Mouse (Mus musculus): Measurements from ENCODE around the gene Cox15.

Cox15 gene

DNA sequence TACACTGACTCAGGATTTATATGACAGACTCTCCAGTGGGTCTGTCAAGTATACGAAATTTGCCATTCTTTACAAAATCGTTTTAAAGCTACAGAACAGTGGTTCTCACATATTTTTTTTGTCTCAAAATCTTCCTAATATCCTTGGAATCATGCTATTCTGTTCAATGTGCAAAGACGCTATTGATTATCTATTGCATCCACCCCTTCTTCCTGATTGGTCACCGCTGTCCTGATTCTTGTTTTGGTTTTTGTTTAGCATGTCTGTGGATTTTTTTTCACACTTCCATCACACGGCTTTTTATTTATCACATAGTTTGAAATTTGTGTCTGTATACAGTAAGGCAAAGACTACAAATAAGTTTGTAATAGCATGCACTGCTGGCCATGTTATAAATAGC, 13.7 kb upstream of the Cox15 start:
- in situ Hi-C loops (cut with MboI; ENCODE audit: unreplicated experiment in 2 of 2) = loop anchor here in 1 of 2 experiments (25.0 kb wide), 1 partner anchor 979 kb away; the partner anchor contains the start of gene Hps1

DNA sequence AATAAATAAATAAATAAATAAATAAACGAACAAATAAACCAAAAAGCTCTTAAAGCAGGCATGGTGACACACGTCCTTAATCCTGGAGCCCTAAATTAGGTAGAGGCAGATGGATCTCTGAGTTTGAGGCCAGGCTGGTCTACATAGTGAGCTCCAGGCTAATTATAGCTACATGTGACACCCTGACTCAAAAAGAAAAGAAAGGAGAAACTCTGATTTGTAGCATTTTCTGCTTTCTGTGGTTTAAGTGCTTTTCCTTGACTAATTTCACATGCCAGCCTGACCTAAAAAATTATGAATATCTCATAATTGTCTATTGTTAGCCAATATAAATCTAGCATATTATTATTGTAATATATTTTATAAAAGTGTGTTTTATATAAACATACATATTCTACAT, 9.6 kb upstream of the Cox15 start:
- in situ Hi-C loops (cut with MboI; ENCODE audit: unreplicated experiment in 2 of 2) = loop anchor here (5.0 to 25.0 kb wide), 2 partner anchors 135 to 975 kb away; partner anchors contain the start of gene Hps1 (in 1 of the 2)

DNA sequence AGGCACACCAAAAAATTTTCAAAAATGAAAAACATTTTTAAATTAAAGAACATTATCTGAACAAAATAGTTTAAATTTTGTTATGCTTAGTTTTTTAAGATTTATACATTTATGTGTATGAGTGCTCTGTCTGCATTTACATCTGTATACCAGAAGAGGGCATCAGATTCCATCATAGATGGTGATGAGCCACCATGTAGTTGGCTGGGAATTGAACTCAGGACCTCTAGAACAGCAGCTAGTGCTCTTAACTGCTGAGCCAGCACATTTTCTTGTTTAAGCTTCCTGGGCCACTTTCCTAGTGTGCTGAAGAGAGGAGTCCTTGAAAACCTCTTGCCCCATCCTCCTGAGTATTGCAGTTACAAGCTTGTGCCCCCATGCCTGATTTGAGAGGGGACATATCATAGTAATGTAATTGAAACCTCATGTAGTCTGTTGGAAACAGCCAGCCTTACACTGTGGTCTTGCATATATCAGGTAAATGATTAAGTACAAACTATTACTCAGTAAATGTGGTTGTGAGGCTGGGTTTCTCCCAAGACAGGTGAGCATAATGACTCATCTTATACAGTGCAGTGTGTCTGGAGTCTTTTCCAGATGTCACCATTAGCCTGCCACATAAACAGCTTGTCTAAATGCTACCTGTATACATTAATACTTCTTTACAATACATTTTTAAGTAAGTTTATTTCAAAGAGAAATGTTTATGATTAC, 8.9 kb upstream of the Cox15 start:
- in situ Hi-C loops (cut with MboI; ENCODE audit: unreplicated experiment in 2 of 2) = loop anchor here (5.0 to 25.0 kb wide), 2 partner anchors 134 to 974 kb away; partner anchors contain the start of gene Hps1 (in 1 of the 2)

DNA sequence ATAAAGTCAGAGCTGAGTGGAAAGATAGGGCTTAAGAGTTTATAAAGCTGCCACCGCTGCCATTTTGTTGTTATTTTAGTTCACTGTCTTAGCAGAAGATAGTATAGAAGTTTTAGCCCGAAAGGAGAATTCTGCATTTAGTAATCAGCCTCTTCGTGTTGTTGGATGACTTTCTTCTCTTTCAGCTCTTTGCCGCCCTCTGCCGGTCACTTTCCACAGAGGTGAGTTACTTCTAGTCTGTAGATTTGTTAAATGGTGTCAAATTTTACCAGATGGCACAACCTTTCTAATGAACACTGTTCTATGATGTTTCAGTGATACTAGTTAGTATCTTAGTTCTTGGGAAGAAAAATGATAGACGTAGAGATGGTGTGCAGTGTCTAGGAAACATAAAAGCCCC, 7.7 kb upstream of the Cox15 start:
- in situ Hi-C loops (cut with MboI; ENCODE audit: unreplicated experiment in 2 of 2) = loop anchor here (5.0 to 25.0 kb wide), 2 partner anchors 133 to 973 kb away; partner anchors contain the start of gene Hps1 (in 1 of the 2)

DNA sequence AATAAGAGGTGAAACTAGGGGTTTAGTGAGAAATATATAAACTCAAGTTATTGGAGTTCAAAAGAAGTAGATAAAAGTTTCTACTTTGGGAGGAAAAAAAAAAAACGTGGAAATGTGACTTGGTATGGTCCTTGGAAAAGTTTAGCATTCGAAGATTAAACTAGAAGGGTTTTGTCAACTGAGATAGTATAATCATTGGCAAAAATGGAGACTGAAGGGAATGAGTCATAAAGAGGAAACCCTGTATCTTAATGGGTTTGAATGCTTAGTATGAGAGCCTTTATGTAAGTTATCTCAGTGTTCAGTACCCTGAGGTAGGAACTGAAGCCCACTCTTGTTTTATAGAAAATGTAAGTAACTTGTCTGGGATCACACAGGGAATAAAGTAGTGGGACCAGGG, 2.1 kb upstream of the Cox15 start:
- in situ Hi-C loops (cut with MboI; ENCODE audit: unreplicated experiment in 2 of 2) = loop anchor here (5.0 to 25.0 kb wide), 6 partner anchors 43 to 968 kb away; partner anchors contain the start of genes Got1 (in 2 of the 2) and Hps1 (in 1 of the 2)

DNA sequence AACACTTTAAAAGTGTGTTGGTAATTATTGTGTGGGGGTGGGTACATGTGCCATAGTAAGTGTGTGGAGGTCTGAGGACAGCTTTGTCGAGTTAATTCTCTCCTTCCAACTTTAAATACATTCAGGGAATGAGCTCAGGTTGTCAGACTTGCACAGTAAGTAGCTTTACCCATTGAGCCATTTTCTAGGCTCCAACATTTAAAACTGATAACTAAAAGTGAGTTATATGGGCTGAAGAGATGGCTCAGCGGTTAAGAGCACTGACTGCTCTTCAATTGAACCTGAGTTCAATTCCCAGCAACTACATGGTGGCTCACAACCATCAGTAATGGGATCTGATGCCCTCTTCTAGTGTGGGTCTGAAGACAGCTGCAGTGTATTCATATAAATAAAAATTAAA, 1.4 kb upstream of the Cox15 start:
- in situ Hi-C loops (cut with MboI; ENCODE audit: unreplicated experiment in 2 of 2) = loop anchor here (5.0 to 25.0 kb wide), 6 partner anchors 42 to 967 kb away; partner anchors contain the start of genes Got1 (in 2 of the 2) and Hps1 (in 1 of the 2)

DNA sequence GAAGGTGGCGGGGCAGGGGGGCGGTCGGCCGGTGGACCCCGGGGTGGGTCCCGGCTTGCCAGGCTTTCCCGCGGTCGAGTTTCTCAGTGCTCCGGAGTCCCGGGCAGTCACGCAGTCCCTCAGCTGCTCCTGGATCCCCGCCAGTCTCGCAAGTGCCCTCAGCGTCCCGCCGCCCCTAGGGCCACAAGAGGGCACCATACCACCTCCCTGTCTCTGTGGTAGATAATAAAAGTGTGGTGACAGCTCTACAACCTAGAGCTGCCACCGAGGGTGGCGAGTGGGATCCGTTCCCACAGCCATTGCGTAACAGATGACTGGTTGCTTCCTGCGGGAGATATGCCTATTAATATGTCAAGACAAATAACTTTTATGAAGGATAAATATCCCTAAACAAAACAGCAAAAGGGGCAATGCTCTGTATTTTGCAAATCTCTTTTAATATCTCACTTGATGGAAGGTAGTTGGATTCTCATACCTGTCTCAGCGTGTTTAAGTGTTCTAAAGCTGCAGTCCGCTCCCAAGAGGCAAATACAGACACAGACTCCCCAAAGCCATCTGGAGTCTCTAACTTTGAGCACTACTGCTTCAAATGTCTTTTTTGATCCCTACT, 531 bp upstream of the Cox15 start:
- in situ Hi-C loops (cut with MboI; ENCODE audit: unreplicated experiment in 2 of 2) = loop anchor here (5.0 to 25.0 kb wide), 6 partner anchors 41 to 966 kb away; partner anchors contain the start of genes Got1 (in 2 of the 2) and Hps1 (in 1 of the 2)

DNA sequence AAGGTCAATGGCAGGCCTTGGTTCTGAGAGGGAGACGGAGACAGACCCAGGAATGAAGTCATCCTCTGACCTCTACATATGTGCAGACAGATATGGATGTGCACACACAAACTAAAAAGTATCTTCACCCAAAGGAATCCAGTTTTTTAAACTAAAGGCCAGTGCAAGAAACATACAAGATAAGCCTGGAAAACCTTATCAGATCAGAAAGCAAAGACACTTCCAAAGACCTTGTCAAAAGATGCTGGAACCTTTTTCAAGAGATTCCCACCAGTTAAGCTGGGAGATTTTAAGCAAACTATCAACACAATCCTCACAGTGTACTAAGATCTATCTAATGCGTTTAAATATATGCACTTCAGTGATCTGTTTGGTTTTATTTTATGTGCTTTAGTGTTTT, 2.8 kb downstream of the Cox15 start:
- in situ Hi-C loops (cut with MboI; ENCODE audit: unreplicated experiment in 2 of 2) = loop anchor here (5.0 to 25.0 kb wide), 6 partner anchors 38 to 963 kb away; partner anchors contain the start of genes Got1 (in 2 of the 2) and Hps1 (in 1 of the 2)

DNA sequence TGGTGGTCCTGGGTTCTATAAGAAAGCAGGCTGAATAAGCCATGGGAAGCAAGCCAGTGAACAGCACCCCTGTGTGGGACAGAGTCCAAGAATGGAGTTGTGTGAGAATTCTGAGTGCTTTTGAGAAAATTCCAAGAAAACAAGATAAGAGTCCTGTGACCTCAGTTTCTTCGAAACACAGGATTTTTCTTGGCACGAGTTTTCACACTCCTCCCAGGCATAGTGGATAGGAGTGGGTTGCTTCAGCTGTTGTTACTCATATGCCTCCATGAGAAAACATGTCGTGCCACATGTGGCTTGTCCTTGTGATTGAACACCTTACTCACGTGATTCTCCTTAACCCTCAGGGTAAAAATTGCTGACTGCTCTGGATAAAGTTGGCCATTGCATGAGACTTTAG, 4.9 kb downstream of the Cox15 start:
- in situ Hi-C loops (cut with MboI; ENCODE audit: unreplicated experiment in 2 of 2) = no loop called here

DNA sequence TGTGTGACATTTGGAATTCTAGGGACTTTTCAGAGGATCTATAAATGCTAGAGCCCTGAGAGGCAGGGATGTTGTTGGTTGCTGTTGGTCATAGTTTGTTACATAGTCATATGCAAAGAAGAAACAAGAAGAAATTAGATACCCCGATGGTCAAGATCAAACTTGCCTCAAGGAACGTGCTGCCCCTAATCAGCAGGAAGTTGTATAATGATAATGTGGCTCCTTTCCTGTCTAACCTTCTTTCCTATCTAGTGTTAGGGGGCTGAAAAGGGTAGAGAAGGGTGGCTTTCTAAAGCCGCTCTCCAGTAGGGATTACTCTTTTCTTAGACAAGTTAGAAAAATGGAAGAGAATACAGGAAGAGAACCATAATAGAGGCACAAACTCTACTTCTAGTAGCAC, 7.1 kb downstream of the Cox15 start:
- in situ Hi-C loops (cut with MboI; ENCODE audit: unreplicated experiment in 2 of 2) = no loop called here

DNA sequence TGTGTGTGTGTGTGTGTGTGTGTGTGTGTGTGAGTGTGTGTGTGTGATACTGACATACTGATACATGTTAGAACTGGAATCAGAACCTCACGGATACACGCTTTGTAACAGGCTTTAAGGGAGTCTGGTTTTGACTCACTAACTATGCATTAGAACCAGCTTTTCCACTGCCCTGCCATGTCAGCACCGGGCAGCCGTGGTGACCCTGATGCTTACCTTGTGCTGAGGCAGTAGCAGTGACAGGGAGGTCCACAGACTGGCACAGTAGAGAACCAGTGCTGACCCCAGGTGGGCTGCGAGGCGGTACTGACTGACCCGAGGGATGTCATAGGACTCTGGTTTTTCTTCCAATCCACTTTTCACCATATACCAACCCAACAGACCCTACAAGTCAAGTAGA, 9.4 kb downstream of the Cox15 start:
- in situ Hi-C loops (cut with MboI; ENCODE audit: unreplicated experiment in 2 of 2) = no loop called here

DNA sequence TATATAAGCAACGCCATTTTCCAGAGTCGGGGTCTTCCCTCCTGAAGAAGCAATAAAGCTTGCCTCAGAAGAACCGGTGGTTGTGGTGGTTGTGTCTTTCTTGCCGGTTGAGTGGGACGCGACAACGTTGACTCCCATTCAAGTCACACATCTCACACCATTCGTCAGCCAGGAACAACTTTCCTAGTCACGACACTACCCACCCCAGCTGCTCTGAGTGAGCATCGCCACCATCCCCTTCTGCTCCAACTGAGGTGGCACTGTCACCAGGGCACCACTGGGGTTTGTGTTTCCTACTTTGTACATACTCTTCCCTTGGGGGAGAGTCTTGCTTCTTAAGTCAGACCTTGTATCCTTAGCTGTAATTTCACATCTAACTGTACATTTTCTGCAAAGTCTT, 14.4 kb downstream of the Cox15 start:
- in situ Hi-C loops (cut with MboI; ENCODE audit: unreplicated experiment in 2 of 2) = no loop called here

DNA sequence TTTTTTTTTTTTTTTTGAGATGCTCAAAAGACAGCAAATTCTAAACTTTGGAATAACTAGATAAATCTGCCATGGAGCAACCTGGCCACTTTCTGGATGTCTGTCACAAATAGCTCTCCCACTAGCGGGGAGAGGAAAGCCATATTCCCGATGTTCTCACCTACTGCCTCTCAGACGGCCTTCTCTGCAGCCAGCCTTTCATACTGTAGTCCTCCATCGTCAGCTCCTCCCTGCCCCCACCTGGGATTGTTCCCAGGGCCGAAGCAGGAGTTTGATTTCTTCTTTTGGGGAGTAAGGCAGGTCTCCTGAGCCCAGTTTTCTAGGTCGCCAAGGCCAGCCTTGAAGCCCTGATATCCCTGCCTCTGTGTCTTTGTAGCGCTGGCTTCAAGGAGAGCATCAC, 21.6 kb downstream of the Cox15 start:
- in situ Hi-C loops (cut with MboI; ENCODE audit: unreplicated experiment in 2 of 2) = no loop called here

DNA sequence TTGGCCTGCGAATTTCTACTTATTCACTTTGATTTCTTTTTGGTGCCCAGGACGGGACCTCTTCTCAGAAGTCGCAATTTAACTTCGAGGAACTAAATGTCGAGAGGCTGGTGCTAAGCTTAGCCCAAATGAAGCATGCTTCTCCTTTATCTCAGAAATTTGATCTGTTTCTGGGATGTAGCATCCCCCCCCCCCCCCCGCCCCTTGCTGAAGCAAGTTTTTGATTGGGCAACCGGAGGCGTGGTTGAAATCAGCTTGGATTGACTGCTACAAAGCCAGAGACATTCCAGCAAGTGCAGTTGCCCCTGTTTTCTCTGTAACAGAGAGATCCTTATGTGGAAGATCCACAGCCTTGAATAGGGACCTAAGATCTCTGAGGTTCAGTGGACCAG, 22.8 kb downstream of the Cox15 start:
- in situ Hi-C loops (cut with MboI; ENCODE audit: unreplicated experiment in 2 of 2) = no loop called here

DNA sequence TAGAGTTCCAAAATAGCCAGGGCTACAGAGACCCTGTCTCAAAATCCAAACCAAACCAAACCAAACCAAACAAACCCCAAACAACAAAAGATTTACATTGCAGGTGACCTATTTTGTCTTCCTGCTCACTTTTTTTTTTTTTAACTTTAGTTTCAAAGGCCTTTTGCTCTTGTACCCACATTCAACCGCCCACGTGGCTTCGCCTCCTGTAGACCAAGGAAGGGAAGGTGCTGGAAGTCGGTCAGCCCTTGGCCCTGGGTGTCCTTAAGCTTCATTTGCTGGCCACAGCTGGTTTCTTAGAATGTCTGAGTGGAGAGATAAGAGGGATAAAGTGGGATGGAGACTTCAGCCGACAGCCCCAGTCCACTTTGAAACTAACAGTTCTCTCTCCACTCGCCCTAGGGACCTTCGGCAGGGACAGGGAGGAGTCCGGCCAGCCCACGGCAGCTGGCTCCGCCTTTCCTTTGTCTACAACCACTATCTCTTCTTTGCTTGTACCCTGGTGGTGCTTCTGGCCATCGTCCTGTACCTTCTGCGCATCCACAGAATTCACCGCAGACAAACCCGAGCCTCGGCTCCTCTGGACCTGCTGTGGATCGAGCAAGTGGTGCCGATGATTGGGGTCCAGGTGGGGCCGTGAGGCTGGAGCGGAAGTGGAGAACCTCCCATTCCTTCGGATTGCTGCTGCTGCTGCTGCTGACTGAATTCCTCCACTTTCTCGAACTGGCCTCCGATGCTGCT, 23.3 kb downstream of the Cox15 start:
- in situ Hi-C loops (cut with MboI; ENCODE audit: unreplicated experiment in 2 of 2) = no loop called here

DNA sequence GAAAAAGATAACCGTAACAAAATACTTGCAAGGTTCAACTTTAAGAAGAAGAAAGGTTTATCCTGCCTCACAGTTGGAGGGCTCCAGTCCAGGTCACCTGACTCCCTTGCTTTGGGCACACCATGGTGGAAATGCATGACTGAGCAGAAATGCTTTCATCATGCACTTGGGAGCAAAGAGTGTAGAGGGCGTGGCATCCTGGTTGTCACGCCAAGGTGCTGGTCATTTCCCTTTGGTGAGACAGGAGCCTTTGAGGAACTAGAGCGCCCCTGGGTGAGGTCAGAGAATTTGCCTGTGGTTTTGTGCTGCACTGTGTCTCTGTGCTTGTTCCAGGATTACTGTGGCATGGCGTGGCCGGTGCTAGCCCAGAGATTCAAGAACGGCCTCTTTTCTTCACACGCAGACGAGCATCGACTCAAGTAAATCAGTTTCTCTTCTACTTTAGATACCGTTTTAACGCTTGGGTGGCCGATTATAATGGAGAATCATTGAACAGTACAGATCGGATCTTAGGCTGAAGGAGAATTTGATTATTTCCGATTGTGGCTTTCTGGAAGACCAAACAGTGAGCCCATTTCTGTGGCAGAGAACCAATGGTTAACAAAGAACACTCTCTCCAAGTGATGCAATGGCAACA, 26.2 kb downstream of the Cox15 start:
- in situ Hi-C loops (cut with MboI; ENCODE audit: unreplicated experiment in 2 of 2) = no loop called here

DNA sequence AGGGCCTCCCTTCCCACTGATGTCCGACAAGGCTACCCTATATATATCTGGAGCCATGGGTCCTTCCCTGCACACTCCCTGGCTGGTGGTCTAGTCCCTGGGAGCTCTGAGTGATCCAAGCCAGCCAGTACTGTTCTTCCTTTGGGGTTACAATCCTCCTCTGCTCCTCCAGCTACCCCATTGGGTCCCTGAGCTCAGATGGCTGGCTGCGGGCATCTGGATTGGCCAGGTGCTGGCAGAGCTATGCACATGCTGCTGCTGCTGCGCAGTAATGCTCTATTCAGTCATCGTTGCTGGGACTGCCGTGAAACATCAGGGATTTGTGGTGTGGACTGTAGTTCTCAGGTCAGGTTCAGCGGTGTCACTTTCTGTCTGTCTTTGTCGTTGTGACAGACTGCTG, 28.0 kb downstream of the Cox15 start:
- in situ Hi-C loops (cut with MboI; ENCODE audit: unreplicated experiment in 2 of 2) = no loop called here

DNA sequence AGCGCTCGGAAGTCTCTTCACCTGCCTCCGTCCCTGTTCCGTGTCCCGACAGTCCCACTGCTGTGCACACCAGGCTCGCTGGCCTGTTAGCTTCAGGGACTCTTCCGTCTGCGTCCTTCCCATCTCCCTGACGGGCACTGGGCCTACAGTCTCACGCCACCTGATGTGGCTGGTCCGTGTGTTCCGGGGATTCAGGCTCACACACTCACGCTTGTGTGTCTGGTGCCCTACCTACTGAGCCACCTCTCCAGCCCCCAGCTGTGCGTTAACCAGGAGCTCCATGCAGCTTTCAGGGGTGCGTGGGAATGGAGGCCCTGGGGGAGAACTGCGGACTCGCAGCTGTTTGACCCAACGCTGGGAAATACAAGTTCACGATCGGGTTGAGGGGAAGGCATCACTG, 28.6 kb downstream of the Cox15 start:
- in situ Hi-C loops (cut with MboI; ENCODE audit: unreplicated experiment in 2 of 2) = no loop called here

DNA sequence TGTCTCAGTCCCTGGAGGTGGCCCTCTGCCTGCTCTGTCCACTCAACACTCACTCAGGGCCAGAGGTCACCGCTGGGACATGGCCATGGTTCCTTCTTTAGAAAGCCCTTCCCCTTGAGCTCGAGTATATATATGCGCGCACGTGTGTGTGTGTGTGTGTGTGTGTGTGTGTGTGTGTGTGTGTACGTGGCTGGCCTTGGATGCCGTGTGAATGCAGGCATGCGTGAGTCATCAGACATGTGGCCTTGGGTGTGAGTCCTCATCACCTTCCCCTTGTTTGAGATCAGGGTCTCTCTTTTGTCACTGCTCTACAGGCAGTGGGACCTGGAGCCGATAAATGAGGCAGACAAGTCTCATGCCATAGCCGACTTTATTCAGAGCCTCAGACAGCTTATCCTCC, 29.3 kb downstream of the Cox15 start:
- in situ Hi-C loops (cut with MboI; ENCODE audit: unreplicated experiment in 2 of 2) = no loop called here

DNA sequence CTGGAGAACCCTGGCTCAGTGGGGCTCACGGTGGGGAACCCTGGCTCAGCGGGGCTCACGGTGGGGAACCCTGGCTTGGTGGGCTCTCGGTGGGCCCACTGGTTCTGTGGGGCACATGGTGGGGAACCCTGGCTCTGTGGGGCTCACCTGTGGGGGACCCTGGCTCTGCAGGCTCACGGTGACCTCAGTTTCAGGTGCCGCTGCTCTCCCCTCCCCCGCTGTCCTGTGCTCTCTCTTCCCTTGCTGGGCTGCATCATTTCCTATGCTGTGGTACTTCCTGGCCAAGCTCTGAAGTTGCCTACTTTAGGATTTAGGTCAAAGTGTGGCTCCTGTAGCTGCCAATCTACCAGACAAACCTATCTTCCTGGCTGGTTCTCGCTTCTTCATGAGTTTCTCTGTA, 29.9 kb downstream of the Cox15 start:
- in situ Hi-C loops (cut with MboI; ENCODE audit: unreplicated experiment in 2 of 2) = no loop called here

DNA sequence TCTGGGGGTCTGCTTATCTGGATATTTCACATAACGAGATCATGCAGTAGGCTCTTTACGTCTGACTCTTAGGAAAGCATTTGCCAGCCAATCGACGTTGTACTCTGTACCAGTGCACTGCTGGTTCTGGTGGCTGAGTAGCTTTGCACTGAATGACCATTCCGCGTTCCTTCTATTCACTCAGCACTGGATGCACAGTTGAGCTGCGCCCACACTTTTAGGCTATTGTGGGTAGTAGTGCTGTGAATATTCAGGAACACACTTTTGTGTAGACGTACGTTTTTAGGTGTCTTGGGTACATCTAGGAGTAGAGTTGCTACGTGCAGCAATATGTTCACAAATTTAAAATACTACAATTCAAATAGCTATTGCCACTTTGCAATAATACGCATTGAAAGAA, 32.7 kb downstream of the Cox15 start:
- in situ Hi-C loops (cut with MboI; ENCODE audit: unreplicated experiment in 2 of 2) = no loop called here

All from v-Abl transformed pro-B cells (cell line).